ENCODE assay signal across 22 mouse cellular contexts in the genomic region with DNA sequence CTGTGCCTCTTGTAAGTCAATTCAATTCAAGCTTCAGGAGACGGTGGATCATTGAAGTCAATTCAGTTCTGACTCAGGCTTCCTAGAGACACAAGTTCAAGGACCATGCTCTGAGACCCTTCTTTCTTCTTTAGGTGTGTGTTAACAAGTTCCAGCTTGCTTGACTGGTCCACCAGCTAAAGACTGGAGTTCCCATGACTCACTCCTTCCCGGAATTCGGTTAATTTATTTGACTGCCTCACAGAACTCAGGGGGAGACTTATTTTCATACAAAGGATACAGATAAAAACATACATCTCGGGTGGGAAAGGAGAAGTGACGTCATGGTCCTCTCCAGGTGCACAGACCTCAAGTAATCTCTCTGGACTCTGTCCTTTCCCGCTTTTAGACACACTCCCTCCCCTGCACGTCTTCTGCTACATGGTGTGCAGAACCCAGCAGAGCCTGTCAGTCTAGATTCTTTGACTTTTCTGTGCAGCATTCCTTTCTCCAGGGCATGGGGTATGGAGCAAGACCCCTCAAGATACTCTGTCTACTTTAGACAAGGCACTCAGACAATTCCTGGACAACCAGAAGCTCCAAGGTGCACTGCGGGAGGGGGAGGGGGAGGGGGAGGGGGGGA. TPM values are rescaled to one million over a fixed set of nuclear protein-coding genes. Genes with fewer than 3 reads are reported as not detected.
DNase-seq lines count a peak whose midpoint lies in the region; ATAC-seq lines count a peak whose summit lies in the region.
"Had no signal": no experiment of that assay in that cellular context is flagged by ENCODE, and none has a peak within 500 bp of the region (broad histone marks: within the 10 kb centered on the region; RNA-seq: fewer than 3 reads in every experiment).

No protein-coding gene starts in this region.

- no peak overlapping the region for H3K27ac ChIP-seq in embryonic facial prominence, embryonic 14.5 days (replicated peaks; ENCODE audit: low read depth, low read length)
- no peak overlapping the region for H3K27ac ChIP-seq in embryonic facial prominence, embryonic 10.5 days (replicated peaks)
- no peak overlapping the region for H3K27ac ChIP-seq in intestine, embryonic 14.5 days (ENCODE audit: low read depth)
- no peak overlapping the region for H3K27ac ChIP-seq in stomach, embryonic 14.5 days (ENCODE audit: low read length)
- no peak overlapping the region for H3K27ac ChIP-seq in heart, embryonic 11.5 days (ENCODE audit: low read depth, low read length)
- H3K27ac ChIP-seq: forebrain, embryonic 12.5 days; hindbrain, embryonic 12.5 days; midbrain, embryonic 13.5 days; neural tube, embryonic 13.5 days had no signal

- H3K36me3 ChIP-seq in embryonic facial prominence, embryonic 14.5 days (ENCODE audit: control insufficient read depth, insufficient read depth, low read length), result no peaks in the 10 kb centered on the region
- H3K36me3 ChIP-seq in embryonic facial prominence, embryonic 10.5 days (replicated peaks), result no peaks in the 10 kb centered on the region
- H3K36me3 ChIP-seq in intestine, embryonic 14.5 days (ENCODE audit: control insufficient read depth, insufficient read depth, low read length), result no peaks in the 10 kb centered on the region
- H3K36me3 ChIP-seq in stomach, embryonic 14.5 days (ENCODE audit: control insufficient read depth, insufficient read depth, low read length), result no peaks in the 10 kb centered on the region
- no peaks in the 10 kb centered on the region for H3K36me3 ChIP-seq in heart, embryonic 11.5 days (ENCODE audit: control insufficient read depth, insufficient read depth, low read length)
- H3K36me3 ChIP-seq: forebrain, embryonic 12.5 days; G1E; hindbrain, embryonic 12.5 days; midbrain, embryonic 13.5 days; neural tube, embryonic 13.5 days had no signal

- H3K9me3 ChIP-seq in embryonic facial prominence, embryonic 14.5 days (ENCODE audit: control insufficient read depth, low read length), result no peaks in the 10 kb centered on the region
- no peaks in the 10 kb centered on the region for H3K9me3 ChIP-seq in embryonic facial prominence, embryonic 10.5 days
- no peaks in the 10 kb centered on the region for H3K9me3 ChIP-seq in intestine, embryonic 14.5 days (ENCODE audit: control insufficient read depth, low read length)
- no peaks in the 10 kb centered on the region for H3K9me3 ChIP-seq in stomach, embryonic 14.5 days (ENCODE audit: control insufficient read depth, low read depth, low read length)
- no peaks in the 10 kb centered on the region for H3K9me3 ChIP-seq in heart, embryonic 11.5 days (replicated peaks; ENCODE audit: control insufficient read depth, low read length)
- H3K9me3 ChIP-seq: forebrain, embryonic 12.5 days; G1E; hindbrain, embryonic 12.5 days; midbrain, embryonic 13.5 days; neural tube, embryonic 13.5 days had no signal

- H3K9ac ChIP-seq in embryonic facial prominence, embryonic 14.5 days (ENCODE audit: low read depth, low read length), result no peak overlapping the region
- H3K9ac ChIP-seq in intestine, embryonic 14.5 days (ENCODE audit: low read length), result no peak overlapping the region
- H3K9ac ChIP-seq in stomach, embryonic 14.5 days (replicated peaks; ENCODE audit: low read depth, low read length), result no peak overlapping the region
- H3K9ac ChIP-seq in heart, embryonic 11.5 days (ENCODE audit: low read depth, low read length), result no peak overlapping the region
- H3K9ac ChIP-seq: forebrain, embryonic 12.5 days; hindbrain, embryonic 12.5 days; midbrain, embryonic 13.5 days; neural tube, embryonic 13.5 days had no signal

- H3K27me3 ChIP-seq in embryonic facial prominence, embryonic 14.5 days (replicated peaks; ENCODE audit: control insufficient read depth, insufficient read depth, low read length), result peaks cover 16% of the 10 kb centered on the region; the same call in 1 of the 2 replicates
- peaks cover 22% of the 10 kb centered on the region for H3K27me3 ChIP-seq in embryonic facial prominence, embryonic 10.5 days (replicated peaks; ENCODE audit: low read depth, poor library complexity, severe bottlenecking)
- peaks cover 12% of the 10 kb centered on the region; the same call in 1 of the 2 replicates for H3K27me3 ChIP-seq in intestine, embryonic 14.5 days (replicated peaks; ENCODE audit: control insufficient read depth, insufficient read depth, low read length)
- no peaks in the 10 kb centered on the region for H3K27me3 ChIP-seq in stomach, embryonic 14.5 days (ENCODE audit: control insufficient read depth, insufficient read depth, low read length)
- peaks cover 16% of the 10 kb centered on the region for H3K27me3 ChIP-seq in heart, embryonic 11.5 days (ENCODE audit: control insufficient read depth, insufficient read depth, low read length)
- H3K27me3 ChIP-seq: midbrain, embryonic 13.5 days had no signal

- peak; percentile 47; the same call in 1 of the 2 replicates for ATAC-seq in embryonic facial prominence, embryonic 14.5 days (ENCODE audit: low read depth)
- peak; percentile 60; the same call in 1 of the 2 replicates for ATAC-seq in intestine, embryonic 14.5 days (replicated peaks; ENCODE audit: low FRiP score, low TSS enrichment, low read depth)
- peak; percentile 78; the same call in 1 of the 2 replicates for ATAC-seq in stomach, embryonic 14.5 days (ENCODE audit: insufficient number of reproducible peaks, insufficient read depth, low FRiP score, low read depth)
- no peak for ATAC-seq in inflammation-experienced regulatory T-cells, adult 6 months
- ATAC-seq in heart, embryonic 11.5 days (replicated peaks; ENCODE audit: insufficient number of reproducible peaks, low FRiP score, low TSS enrichment), result no peak
- ATAC-seq: CD4-positive, CD25-positive, alpha-beta regulatory T cell, adult 4 months; midbrain, embryonic 13.5 days had no signal

- peak; percentile 54 for DNase-seq in embryonic facial prominence, embryonic 14.5 days (ENCODE audit: low spot score)
- no peak for DNase-seq in embryonic facial prominence, embryonic 10.5 days (ENCODE audit: low spot score)
- peak; percentile 61 for DNase-seq in 3T3-L1 (ENCODE audit: low read depth, low spot score)
- DNase-seq in intestine, embryonic 14.5 days (ENCODE audit: low spot score), result peak; percentile 54
- DNase-seq in kidney, postnatal 25 days, result no peak
- DNase-seq: adrenal gland, postnatal 36 days; cerebellum, adult 11-12 months; cerebellum, postnatal 14 days; embryo, embryonic 11 days; gastrocnemius, postnatal 10 days; heart, postnatal 14 days; liver; spleen, adult 18-20 months had no signal

- H3K4me2 ChIP-seq in embryonic facial prominence, embryonic 14.5 days (ENCODE audit: low read depth, low read length), result no peak overlapping the region
- no peak overlapping the region for H3K4me2 ChIP-seq in intestine, embryonic 14.5 days (ENCODE audit: low read length)
- H3K4me2 ChIP-seq in stomach, embryonic 14.5 days (replicated peaks; ENCODE audit: low read depth, low read length), result no peak overlapping the region
- no peak overlapping the region for H3K4me2 ChIP-seq in heart, embryonic 11.5 days
- H3K4me2 ChIP-seq: forebrain, embryonic 12.5 days; hindbrain, embryonic 12.5 days; midbrain, embryonic 13.5 days; neural tube, embryonic 13.5 days had no signal

- no peak overlapping the region for H3K4me3 ChIP-seq in embryonic facial prominence, embryonic 14.5 days (ENCODE audit: low read depth, low read length)
- H3K4me3 ChIP-seq in embryonic facial prominence, embryonic 10.5 days, result no peak overlapping the region
- H3K4me3 ChIP-seq in intestine, embryonic 14.5 days (ENCODE audit: low read depth, low read length), result no peak overlapping the region
- no peak overlapping the region for H3K4me3 ChIP-seq in stomach, embryonic 14.5 days (ENCODE audit: low read depth, low read length)
- H3K4me3 ChIP-seq in heart, embryonic 11.5 days (ENCODE audit: low read depth, low read length), result no peak overlapping the region
- H3K4me3 ChIP-seq: forebrain, embryonic 12.5 days; hindbrain, embryonic 12.5 days; midbrain, embryonic 13.5 days; neural tube, embryonic 13.5 days had no signal

- peaks cover 5% of the 10 kb centered on the region; the same call in 1 of the 2 replicates for H3K4me1 ChIP-seq in embryonic facial prominence, embryonic 14.5 days (ENCODE audit: control insufficient read depth, insufficient read depth, low read length)
- peaks cover 26% of the 10 kb centered on the region for H3K4me1 ChIP-seq in embryonic facial prominence, embryonic 10.5 days
- H3K4me1 ChIP-seq in intestine, embryonic 14.5 days (replicated peaks; ENCODE audit: control insufficient read depth, insufficient read depth, low read length), result 0 out of 2 replicates have a peak, but pooled peaks cover 4% of the 10 kb centered on the region
- H3K4me1 ChIP-seq in stomach, embryonic 14.5 days (ENCODE audit: control insufficient read depth, insufficient read depth, low read length), result 0 out of 2 replicates have a peak, but pooled peaks cover 2% of the 10 kb centered on the region
- H3K4me1 ChIP-seq in heart, embryonic 11.5 days (ENCODE audit: control insufficient read depth, insufficient read depth, low read length), result peaks cover 6% of the 10 kb centered on the region

- 51% methylated on average over 7 of the region's 8 CpGs for WGBS in embryonic facial prominence, embryonic 14.5 days
- 72% methylated on average over 8 of the region's 8 CpGs for WGBS in embryonic facial prominence, embryonic 10.5 days
- 57% methylated on average over 8 of the region's 8 CpGs for WGBS in intestine, embryonic 14.5 days
- WGBS in stomach, embryonic 14.5 days, result 45% methylated on average over 8 of the region's 8 CpGs
- 49% methylated on average over 7 of the region's 8 CpGs for WGBS in heart, embryonic 11.5 days (ENCODE audit: insufficient replicate concordance)

RNA-seq across cellular contexts. Expression of gene Chst5, which starts 4.6 kb away (rescaled TPM):
- polyA plus RNA-seq in embryonic facial prominence, embryonic 14.5 days (2014; fragmentation: Nextera tagmentation; extraction: Ambion mirVana), result 4.7 and 5.4 TPM in 2 replicates
- 2.2 and 2.7 TPM in 2 replicates for polyA plus RNA-seq in embryonic facial prominence, embryonic 10.5 days (2016; fragmentation: Nextera tagmentation; extraction: Ambion mirVana)
- 2.1 and 2.6 TPM in 2 replicates for polyA plus RNA-seq in intestine, embryonic 14.5 days (2014; fragmentation: Nextera tagmentation; extraction: Ambion mirVana)
- polyA plus RNA-seq in stomach, embryonic 14.5 days (2014; fragmentation: Nextera tagmentation; extraction: Ambion mirVana), result 3.0 and 3.9 TPM in 2 replicates
- not detected for polyA plus RNA-seq in inflammation-experienced regulatory T-cells, adult 6 months (2017; shearing (Covaris generic))
- 0.99 TPM in 1 of 2 replicates, not detected in the other for polyA plus RNA-seq in heart, embryonic 11.5 days (2014; fragmentation: Nextera tagmentation; extraction: Ambion mirVana)
- polyA plus RNA-seq: CD4-positive, CD25-positive, alpha-beta regulatory T cell, adult 4 months; G1E had no signal

RNA-seq across cellular contexts. Expression of gene Tmem231, which starts 28.1 kb away (rescaled TPM):
- 14.9 and 15.8 TPM in 2 replicates for polyA plus RNA-seq in embryonic facial prominence, embryonic 14.5 days (2014; fragmentation: Nextera tagmentation; extraction: Ambion mirVana)
- polyA plus RNA-seq in embryonic facial prominence, embryonic 10.5 days (2016; fragmentation: Nextera tagmentation; extraction: Ambion mirVana), result 20.1 and 20.2 TPM in 2 replicates
- polyA plus RNA-seq in intestine, embryonic 14.5 days (2014; fragmentation: Nextera tagmentation; extraction: Ambion mirVana), result 12.8 and 13.8 TPM in 2 replicates
- 14.8 and 16.6 TPM in 2 replicates for polyA plus RNA-seq in stomach, embryonic 14.5 days (2014; fragmentation: Nextera tagmentation; extraction: Ambion mirVana)
- polyA plus RNA-seq in inflammation-experienced regulatory T-cells, adult 6 months (2017; shearing (Covaris generic)), result 1 to 10 TPM in 2 of 3 experiments, under 1 TPM in 1; 0.97 to 2.0 (median 1.7) TPM
- polyA plus RNA-seq in heart, embryonic 11.5 days (2014; fragmentation: Nextera tagmentation; extraction: Ambion mirVana), result 5.0 and 5.6 TPM in 2 replicates

RNA-seq across cellular contexts. Expression of gene Tmem170, which starts 29.1 kb away (rescaled TPM):
- polyA plus RNA-seq in embryonic facial prominence, embryonic 14.5 days (2014; fragmentation: Nextera tagmentation; extraction: Ambion mirVana), result 3.6 and 4.1 TPM in 2 replicates
- polyA plus RNA-seq in embryonic facial prominence, embryonic 10.5 days (2016; fragmentation: Nextera tagmentation; extraction: Ambion mirVana), result 10.5 and 11.0 TPM in 2 replicates
- 9.0 and 9.4 TPM in 2 replicates for polyA plus RNA-seq in intestine, embryonic 14.5 days (2014; fragmentation: Nextera tagmentation; extraction: Ambion mirVana)
- polyA plus RNA-seq in stomach, embryonic 14.5 days (2014; fragmentation: Nextera tagmentation; extraction: Ambion mirVana), result 9.7 and 11.8 TPM in 2 replicates
- 1 to 10 TPM; 5.2 to 7.5 (median 7.2) TPM for polyA plus RNA-seq in inflammation-experienced regulatory T-cells, adult 6 months (2017; shearing (Covaris generic))
- 4.5 and 5.8 TPM in 2 replicates for polyA plus RNA-seq in heart, embryonic 11.5 days (2014; fragmentation: Nextera tagmentation; extraction: Ambion mirVana)

RNA-seq across cellular contexts. Expression of gene Gabarapl2, which starts 34.9 kb away (rescaled TPM):
- polyA plus RNA-seq in embryonic facial prominence, embryonic 14.5 days (2014; fragmentation: Nextera tagmentation; extraction: Ambion mirVana), result 168 and 182 TPM in 2 replicates
- 186 and 194 TPM in 2 replicates for polyA plus RNA-seq in embryonic facial prominence, embryonic 10.5 days (2016; fragmentation: Nextera tagmentation; extraction: Ambion mirVana)
- 182 and 191 TPM in 2 replicates for polyA plus RNA-seq in intestine, embryonic 14.5 days (2014; fragmentation: Nextera tagmentation; extraction: Ambion mirVana)
- polyA plus RNA-seq in stomach, embryonic 14.5 days (2014; fragmentation: Nextera tagmentation; extraction: Ambion mirVana), result 187 and 189 TPM in 2 replicates
- 100 to 1,000 TPM; 252 to 286 (median 255) TPM for polyA plus RNA-seq in inflammation-experienced regulatory T-cells, adult 6 months (2017; shearing (Covaris generic))
- 177 and 191 TPM in 2 replicates for polyA plus RNA-seq in heart, embryonic 11.5 days (2014; fragmentation: Nextera tagmentation; extraction: Ambion mirVana)

RNA-seq across cellular contexts. Expression of gene Cfdp1, which starts 51.5 kb away (rescaled TPM):
- polyA plus RNA-seq in embryonic facial prominence, embryonic 14.5 days (2014; fragmentation: Nextera tagmentation; extraction: Ambion mirVana), result 202 and 203 TPM in 2 replicates
- 225 and 237 TPM in 2 replicates for polyA plus RNA-seq in embryonic facial prominence, embryonic 10.5 days (2016; fragmentation: Nextera tagmentation; extraction: Ambion mirVana)
- polyA plus RNA-seq in intestine, embryonic 14.5 days (2014; fragmentation: Nextera tagmentation; extraction: Ambion mirVana), result 166 and 198 TPM in 2 replicates
- polyA plus RNA-seq in stomach, embryonic 14.5 days (2014; fragmentation: Nextera tagmentation; extraction: Ambion mirVana), result 206 and 215 TPM in 2 replicates
- polyA plus RNA-seq in inflammation-experienced regulatory T-cells, adult 6 months (2017; shearing (Covaris generic)), result 100 to 1,000 TPM; 110 to 121 (median 120) TPM
- polyA plus RNA-seq in heart, embryonic 11.5 days (2014; fragmentation: Nextera tagmentation; extraction: Ambion mirVana), result 163 and 173 TPM in 2 replicates

Comparison
In these comparisons a context has a peak if more than half of its experiments do, and no peak if none do; other contexts are left out.
1. DNase-seq: peak in embryonic facial prominence, embryonic 14.5 days (single experiment), 3T3-L1 (single experiment) and intestine, embryonic 14.5 days (single experiment); none in embryonic facial prominence, embryonic 10.5 days (single experiment) and kidney, postnatal 25 days (0 of 2).
2. ATAC-seq: peak in embryonic facial prominence, embryonic 14.5 days (single experiment), intestine, embryonic 14.5 days (single experiment) and stomach, embryonic 14.5 days (single experiment); none in inflammation-experienced regulatory T-cells, adult 6 months (single experiment) and heart, embryonic 11.5 days (single experiment).